Mouse (Mus musculus) urinary bladder, postnatal 10 days (tissue): ENCODE measurements at regions not wholly inside any gene's neighbourhood (a gene's known extent, or its start where the extent isn't known, plus 50 kb on each side); places are given as distances from the start of the nearest gene placed in this dataset.
"Not testable (repeated sequence)": the region's sequence is repeated elsewhere in the genome, so short reads cannot be mapped to it uniquely, and the experiment has no call there.

Experiments
- DNase-seq: peaks from one replicate; pipeline ENCODE4 v3.0.0; 2022; ENCODE audit warnings: low spot score

- DNase-seq: no peak
Observed at GRCm38 (mm10) chr2:57185151-57185550, 52.3 kb upstream of the Gpd2 start.

DNA sequence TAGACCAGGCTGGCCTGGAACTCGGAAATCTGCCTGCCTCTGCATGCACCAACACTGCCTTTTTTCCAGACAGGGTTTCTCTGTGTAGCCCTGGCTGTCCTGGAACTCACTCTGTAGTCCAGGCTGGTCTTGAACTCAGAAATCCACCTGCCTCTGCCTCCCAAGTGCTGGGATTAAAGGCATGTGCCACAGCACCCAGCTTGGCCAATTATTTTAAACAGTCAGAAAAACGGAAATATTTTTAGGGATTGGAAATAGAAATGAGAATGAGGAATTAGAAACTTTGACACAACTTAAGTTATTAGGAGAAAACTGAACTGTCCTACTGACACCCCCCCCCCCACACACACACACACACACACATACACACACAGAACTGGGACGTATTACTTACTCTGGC is 54.3 kb upstream of the Gpd2 start:
- DNase-seq: not testable (repeated sequence)

GRCm38 (mm10) chr2:57181692-57182541 is 55.5 kb upstream of the Gpd2 start:
- DNase-seq: peak; percentile 81

GRCm38 (mm10) chr2:57181350-57181691 is 56.1 kb upstream of the Gpd2 start:
- DNase-seq: no peak

GRCm38 (mm10) chr2:57178056-57178455 is 54.3 kb upstream of the Nr4a2 start:
- no peak for DNase-seq

DNA sequence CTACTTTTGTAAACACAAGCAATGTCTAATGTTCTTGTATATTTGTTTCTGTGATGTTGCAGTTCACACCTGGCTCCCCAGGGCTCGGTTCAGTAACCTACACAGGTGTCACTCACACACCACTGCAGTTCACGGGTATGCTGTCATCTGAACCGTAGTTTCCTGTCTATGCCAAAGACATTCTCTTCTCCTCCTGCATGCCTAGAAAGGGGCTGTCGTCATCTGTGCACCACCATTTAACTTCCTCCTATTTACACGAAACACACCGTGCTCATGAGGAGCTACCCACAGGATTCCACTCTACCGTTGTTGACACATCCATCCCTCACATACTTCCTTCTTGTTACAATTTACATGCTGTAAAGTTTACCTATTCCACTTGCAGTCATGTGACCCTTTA is 52.7 kb upstream of the Nr4a2 start:
- no peak for DNase-seq

GRCm38 (mm10) chr2:57175219-57175618 is 51.4 kb upstream of the Nr4a2 start:
- no peak for DNase-seq
